Comparison of ENCODE assay signal across 24 mouse cellular contexts in genomic region chr7:121257466-121257865, GRCm38 (mm10).
"Had no signal": no experiment of that assay in that cellular context is flagged by ENCODE, and none has a peak within 500 bp of the region (broad histone marks: within the 10 kb centered on the region; RNA-seq: fewer than 3 reads in every experiment).

No protein-coding gene starts in this region.

- H3K27ac ChIP-seq: gastrocnemius, adult 2 months; heart, adult 2 months; heart, embryonic 13.5 days; heart, embryonic 15.5 days; hindbrain, embryonic 10.5 days; hindbrain, embryonic 12.5 days; hindbrain, embryonic 14.5 days; intestine, embryonic 15.5 days; layer of hippocampus, adult 2 months; left cerebral cortex, adult 2 months; limb, embryonic 10.5 days; limb, embryonic 12.5 days; liver, embryonic 13.5 days; liver, embryonic 15.5 days had no signal

- H3K4me1 ChIP-seq: heart, embryonic 13.5 days; heart, embryonic 15.5 days; hindbrain, embryonic 10.5 days; hindbrain, embryonic 12.5 days; intestine, embryonic 15.5 days; limb, embryonic 12.5 days; liver, embryonic 13.5 days; liver, embryonic 15.5 days had no signal

- H3K27me3 ChIP-seq: heart, embryonic 15.5 days; intestine, embryonic 15.5 days; limb, embryonic 12.5 days; liver, embryonic 13.5 days; liver, embryonic 15.5 days had no signal

- DNase-seq: gastrocnemius, adult 2 months; gastrocnemius, postnatal 10 days; gastrocnemius, postnatal 25 days; heart, adult 2 months; heart, postnatal 14 days; heart, postnatal 4 days; kidney, adult 18-20 months; kidney, adult 8-10 months; kidney, postnatal 10 days; kidney, postnatal 25 days; kidney, postnatal 4 days; liver; liver, embryonic 13.5 days had no signal

- H3K4me3 ChIP-seq: gastrocnemius, adult 2 months; heart, adult 2 months; heart, embryonic 13.5 days; heart, embryonic 15.5 days; hindbrain, embryonic 10.5 days; hindbrain, embryonic 12.5 days; intestine, embryonic 15.5 days; layer of hippocampus, adult 2 months; left cerebral cortex, adult 2 months; limb, embryonic 10.5 days; limb, embryonic 12.5 days; liver, embryonic 13.5 days; liver, embryonic 15.5 days had no signal

- H3K36me3 ChIP-seq: heart, embryonic 13.5 days; heart, embryonic 15.5 days; hindbrain, embryonic 10.5 days; hindbrain, embryonic 12.5 days; intestine, embryonic 15.5 days; limb, embryonic 10.5 days; limb, embryonic 12.5 days; liver, embryonic 13.5 days; liver, embryonic 15.5 days had no signal
